Mouse (Mus musculus) stomach, embryonic 14.5 days (tissue): ENCODE measurements around the gene Egflam. TPM values are rescaled to one million over a fixed set of nuclear protein-coding genes. Genes with fewer than 3 reads are reported as not detected.

ENCODE experiments used
- ATAC-seq: fragments of 200-750 bp; cut with Nextera tagmentation; 2 replicates; pipeline ENCODE4 v1.8.0; 2017; ENCODE audit warnings: low read depth, moderate TSS enrichment; ENCODE audit not compliant: insufficient number of reproducible peaks, insufficient read depth, low FRiP score
- H3K27ac ChIP-seq: fragments of 300-500 bp; sonication (generic); 2 replicates; pipeline ENCODE4 v1.5.1; 2014; ENCODE audit warnings: mild to moderate bottlenecking, low read length, moderate library complexity, mixed read lengths
- H3K27me3 ChIP-seq: fragments of 300-500 bp; sonication (generic); 2 replicates; pipeline ENCODE4 v1.6.1; 2014; ENCODE audit warnings: low read length, control low read depth, mixed read lengths; ENCODE audit not compliant: control insufficient read depth, insufficient read depth
- H3K36me3 ChIP-seq: fragments of 300-500 bp; sonication (generic); 2 replicates; pipeline ENCODE4 v1.6.1; 2014; ENCODE audit warnings: mild to moderate bottlenecking, control low read depth, low read length, moderate library complexity, mixed read lengths; ENCODE audit not compliant: control insufficient read depth, insufficient read depth
- H3K4me1 ChIP-seq: fragments of 300-500 bp; sonication (generic); 2 replicates; pipeline ENCODE4 v1.6.1; 2014; ENCODE audit warnings: low read length, control low read depth, mixed read lengths; ENCODE audit not compliant: control insufficient read depth, insufficient read depth
- H3K4me2 ChIP-seq: fragments of 300-500 bp; sonication (generic); replicated peaks from 2 replicates; pipeline ENCODE4 v1.6.1; 2014; ENCODE audit warnings: low read depth, low read length, control low read depth
- H3K4me3 ChIP-seq: fragments of 300-500 bp; sonication (generic); 2 replicates; pipeline ENCODE4 v1.5.1; 2014; ENCODE audit warnings: low read depth, low read length, control low read depth
- H3K9ac ChIP-seq: fragments of 300-500 bp; sonication (generic); replicated peaks from 2 replicates; pipeline ENCODE4 v1.6.1; 2014; ENCODE audit warnings: low read depth, mild to moderate bottlenecking, control low read depth, low read length, moderate library complexity, mixed read lengths
- H3K9me3 ChIP-seq: fragments of 300-500 bp; sonication (generic); 2 replicates; pipeline ENCODE4 v1.6.1; 2016; ENCODE audit warnings: low read depth, low read length, control low read depth; ENCODE audit not compliant: control insufficient read depth
- WGBS: fragments of 180-500 bp; shearing (Covaris S2); extraction: QIAGEN DNeasy Blood & Tissue Kit; methylation state at CpG from one replicate; pipeline ENCODE4 v1.1.7; 2014; 5-methylcytosine and 5-hydroxymethylcytosine counted together
- polyA plus RNA-seq: library from polyadenylated mRNA; unstranded; fragments of >200 nt; fragmentation: Nextera tagmentation; extraction: Ambion mirVana; gene quantifications from 2 replicates; pipeline ENCODE4 v1.2.1, GENCODE M21; 2014

The Egflam gene
- polyA plus RNA-seq, 1 experiment from 2014 or later, result 19.0 TPM

GRCm38 (mm10) chr15:7194147-7194720 lies 204.0 kb downstream of the Egflam start:
- Histone ChIP-seq H3K9me3 (no peaks in the 10 kb centered on the region), H3K27me3 (no peaks in the 10 kb centered on the region), H3K36me3 (peaks cover 8% of the 10 kb centered on the region; the same call in 1 of the 2 replicates), H3K27ac (no peak overlapping the region; the same call in 1 of the 2 replicates), H3K9ac (no peak overlapping the region), H3K4me2 (no peak overlapping the region), H3K4me1 (peaks cover 3% of the 10 kb centered on the region; the same call in 1 of the 2 replicates), H3K4me3 (no peak overlapping the region)
- 34% methylated on average over 13 of the region's 13 CpGs for WGBS
- peak; percentile 29; the same call in 1 of the 2 replicates for ATAC-seq

- H3K27ac ChIP-seq, result no peak overlapping the region
- H3K4me2 ChIP-seq, result no peak overlapping the region
- H3K4me1 ChIP-seq, result no peaks in the 10 kb centered on the region
- 96% methylated on average over 2 of the region's 2 CpGs for WGBS
- H3K4me3 ChIP-seq, result no peak overlapping the region
- H3K9me3 ChIP-seq, result no peaks in the 10 kb centered on the region
- H3K36me3 ChIP-seq, result peaks cover 9% of the 10 kb centered on the region; the same call in 1 of the 2 replicates
- H3K27me3 ChIP-seq, result no peaks in the 10 kb centered on the region
- no peak for ATAC-seq
- no peak overlapping the region for H3K9ac ChIP-seq
Measured at GRCm38 (mm10) chr15:7192582-7192981, 205.6 kb downstream of the Egflam start.

- no peaks in the 10 kb centered on the region for H3K4me1 ChIP-seq
- no peak for ATAC-seq
- H3K4me2 ChIP-seq, result no peak overlapping the region
- 76% methylated on average over 4 of the region's 4 CpGs for WGBS
- no peaks in the 10 kb centered on the region for H3K27me3 ChIP-seq
- no peak overlapping the region for H3K27ac ChIP-seq
- H3K9me3 ChIP-seq, result no peaks in the 10 kb centered on the region
- no peak overlapping the region for H3K4me3 ChIP-seq
- peaks cover 13% of the 10 kb centered on the region; the same call in 1 of the 2 replicates for H3K36me3 ChIP-seq
- no peak overlapping the region for H3K9ac ChIP-seq
Measured at GRCm38 (mm10) chr15:7191074-7191473, 207.1 kb downstream of the Egflam start.

- H3K36me3 ChIP-seq, result peaks cover 13% of the 10 kb centered on the region; the same call in 1 of the 2 replicates
- no peak overlapping the region for H3K27ac ChIP-seq
- no peak for ATAC-seq
Measured at GRCm38 (mm10) chr15:7189678-7190454, 208.3 kb downstream of the Egflam start.

GRCm38 (mm10) chr15:7187682-7188081 lies 210.5 kb downstream of the Egflam start:
- Histone ChIP-seq H3K4me1 (no peaks in the 10 kb centered on the region), H3K9me3 (no peaks in the 10 kb centered on the region), H3K27me3 (no peaks in the 10 kb centered on the region), H3K36me3 (peaks cover 13% of the 10 kb centered on the region; the same call in 1 of the 2 replicates), H3K4me3 (no peak overlapping the region), H3K27ac (no peak overlapping the region), H3K4me2 (no peak overlapping the region), H3K9ac (no peak overlapping the region)
- WGBS, result 85% methylated on average over 6 of the region's 6 CpGs
- ATAC-seq, result no peak

More at GRCm38 (mm10) chr15:7189678-7190454, 208.3 kb downstream of the Egflam start:
- Histone ChIP-seq H3K27me3 (no peaks in the 10 kb centered on the region), H3K4me1 (no peaks in the 10 kb centered on the region), H3K4me2 (no peak overlapping the region), H3K4me3 (no peak overlapping the region), H3K9me3 (no peaks in the 10 kb centered on the region), H3K9ac (no peak overlapping the region)
- WGBS, result 85% methylated on average over 22 of the region's 22 CpGs

GRCm38 (mm10) chr15:7180576-7180975 lies 217.6 kb downstream of the Egflam start:
- no peak overlapping the region for H3K4me2 ChIP-seq
- no peak overlapping the region for H3K27ac ChIP-seq
- H3K9ac ChIP-seq, result no peak overlapping the region
- peaks cover 4% of the 10 kb centered on the region; the same call in 1 of the 2 replicates for H3K36me3 ChIP-seq
- H3K27me3 ChIP-seq, result no peaks in the 10 kb centered on the region
- no peaks in the 10 kb centered on the region for H3K9me3 ChIP-seq
- H3K4me1 ChIP-seq, result no peaks in the 10 kb centered on the region
- no peak for ATAC-seq
- WGBS, result 63% methylated on average over 6 of the region's 6 CpGs
- no peak overlapping the region for H3K4me3 ChIP-seq

- H3K4me2 ChIP-seq, result no peak overlapping the region
- H3K9ac ChIP-seq, result no peak overlapping the region
- H3K9me3 ChIP-seq, result no peaks in the 10 kb centered on the region
- ATAC-seq, result no peak
- H3K4me1 ChIP-seq, result no peaks in the 10 kb centered on the region
- no peaks in the 10 kb centered on the region for H3K27me3 ChIP-seq
- no peak overlapping the region for H3K4me3 ChIP-seq
- H3K27ac ChIP-seq, result no peak overlapping the region
- H3K36me3 ChIP-seq, result peaks cover 14% of the 10 kb centered on the region; the same call in 1 of the 2 replicates
- WGBS, result 89% methylated on average over 8 of the region's 8 CpGs
Measured at GRCm38 (mm10) chr15:7173776-7174175, 224.4 kb downstream of the Egflam start.

- ATAC-seq, result no peak
- WGBS, result 86% methylated on average over 7 of the region's 7 CpGs
Measured at GRCm38 (mm10) chr15:7173346-7173745, 224.8 kb downstream of the Egflam start.

More at GRCm38 (mm10) chr15:7173346-7173745, 224.8 kb downstream of the Egflam start:
- peaks cover 14% of the 10 kb centered on the region; the same call in 1 of the 2 replicates for H3K36me3 ChIP-seq
- H3K27me3 ChIP-seq, result no peaks in the 10 kb centered on the region
- no peak overlapping the region for H3K4me3 ChIP-seq
- H3K9me3 ChIP-seq, result no peaks in the 10 kb centered on the region
- no peak overlapping the region for H3K27ac ChIP-seq
- H3K4me2 ChIP-seq, result no peak overlapping the region
- H3K9ac ChIP-seq, result no peak overlapping the region
- H3K4me1 ChIP-seq, result no peaks in the 10 kb centered on the region
